Mouse (Mus musculus): ENCODE results near the gene Mta2. TPM values are rescaled to one million over a fixed set of nuclear protein-coding genes. Genes with fewer than 3 reads are reported as not detected.
"Not testable (repeated sequence)": the region's sequence is repeated elsewhere in the genome, so short reads cannot be mapped to it uniquely, and the experiment has no call there.

The Mta2 gene
- polyA plus RNA-seq, 1 experiment from 2014 or later: 175 TPM

DNA sequence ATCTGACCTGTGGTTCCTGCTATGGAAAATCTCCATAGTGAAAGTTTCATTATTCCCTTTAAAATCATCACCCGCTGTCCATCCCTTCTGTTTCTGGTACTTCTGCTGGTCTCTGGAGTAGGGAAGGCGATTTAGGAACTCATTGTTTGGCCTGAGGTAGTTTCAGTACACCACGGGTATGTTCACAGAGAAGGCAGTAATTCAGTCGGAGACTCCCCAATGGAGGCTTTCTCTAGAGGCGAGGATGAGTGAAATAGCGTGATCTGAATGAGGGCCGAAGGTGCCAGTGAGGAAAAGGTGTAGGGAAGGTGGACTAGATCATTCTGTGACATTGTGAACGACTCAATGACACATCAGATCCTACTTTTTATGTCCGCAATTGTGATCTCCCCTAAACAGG, 12.5 kb downstream of the Mta2 start:
- peaks cover 35% of the 10 kb centered on the region for H3K4me1 ChIP-seq (replicated peaks; ENCODE audit: control insufficient read depth, insufficient read depth, low read length)
- WGBS: 3% methylated on average over 9 of the region's 9 CpGs
- no peaks in the 10 kb centered on the region for H3K27me3 ChIP-seq (replicated peaks; ENCODE audit: control insufficient read depth, insufficient read depth, low read length)
- H3K9ac ChIP-seq (replicated peaks; ENCODE audit: low read depth, low read length): peak overlapping the region; percentile 73
- ATAC-seq: no peak
- H3K4me3 ChIP-seq (replicated peaks; ENCODE audit: low read length): peak overlapping the region; percentile 79
- H3K9me3 ChIP-seq (ENCODE audit: control insufficient read depth, low read length): no peaks in the 10 kb centered on the region
- H3K36me3 ChIP-seq (ENCODE audit: control insufficient read depth, insufficient read depth): peaks cover 23% of the 10 kb centered on the region
- peak overlapping the region; percentile 73 for H3K27ac ChIP-seq (ENCODE audit: low read length)
- peak overlapping the region; percentile 98 for H3K4me2 ChIP-seq (ENCODE audit: low read length)

DNA sequence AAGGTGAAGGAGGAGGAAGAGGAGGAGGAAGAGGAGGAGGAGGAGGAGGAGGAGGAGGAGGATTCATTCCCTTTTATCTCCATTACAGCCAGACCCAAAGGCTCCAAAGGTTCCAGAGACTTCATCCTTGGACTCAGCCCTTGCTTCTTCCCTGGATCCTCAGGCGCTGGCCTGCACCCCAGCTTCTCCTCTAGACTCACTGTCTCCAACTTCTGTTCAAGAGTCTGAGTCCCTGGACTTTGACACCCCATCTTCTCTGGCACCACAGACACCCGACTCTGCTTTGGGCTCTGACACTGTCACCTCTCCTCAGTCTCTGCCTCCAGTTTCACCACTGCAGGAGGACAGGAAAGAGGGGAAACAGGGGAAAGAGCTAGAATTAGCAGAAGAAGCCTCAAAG, 20.6 kb downstream of the Mta2 start:
- Histone ChIP-seq H3K36me3 (ENCODE audit: control insufficient read depth, insufficient read depth) (peaks cover 45% of the 10 kb centered on the region), H3K9me3 (ENCODE audit: control insufficient read depth, low read length) (no peaks in the 10 kb centered on the region), H3K27ac (ENCODE audit: low read length) (no peak overlapping the region), H3K27me3 (replicated peaks; ENCODE audit: control insufficient read depth, insufficient read depth, low read length) (no peaks in the 10 kb centered on the region), H3K9ac (replicated peaks; ENCODE audit: low read depth, low read length) (no peak overlapping the region), H3K4me1 (replicated peaks; ENCODE audit: control insufficient read depth, insufficient read depth, low read length) (peaks cover 10% of the 10 kb centered on the region), H3K4me3 (replicated peaks; ENCODE audit: low read length) (no peak overlapping the region), H3K4me2 (ENCODE audit: low read length) (no peak overlapping the region)
- no peak for ATAC-seq
- WGBS: 90% methylated on average over 2 of the region's 2 CpGs

- 93% methylated on average over 11 of the region's 11 CpGs for WGBS
- ATAC-seq: no peak
- no peaks in the 10 kb centered on the region for H3K9me3 ChIP-seq (ENCODE audit: control insufficient read depth, low read length)
- H3K4me1 ChIP-seq (replicated peaks; ENCODE audit: control insufficient read depth, insufficient read depth, low read length): peaks cover 19% of the 10 kb centered on the region
- no peak overlapping the region for H3K4me3 ChIP-seq (replicated peaks; ENCODE audit: low read length)
- no peak overlapping the region for H3K27ac ChIP-seq (ENCODE audit: low read length)
- no peak overlapping the region for H3K9ac ChIP-seq (replicated peaks; ENCODE audit: low read depth, low read length)
- peaks cover 40% of the 10 kb centered on the region for H3K36me3 ChIP-seq (ENCODE audit: control insufficient read depth, insufficient read depth)
- H3K4me2 ChIP-seq (ENCODE audit: low read length): no peak overlapping the region
- no peaks in the 10 kb centered on the region for H3K27me3 ChIP-seq (replicated peaks; ENCODE audit: control insufficient read depth, insufficient read depth, low read length)
Measured at GRCm38 (mm10) chr19:8965075-8965474, 23.4 kb downstream of the Mta2 start.

DNA sequence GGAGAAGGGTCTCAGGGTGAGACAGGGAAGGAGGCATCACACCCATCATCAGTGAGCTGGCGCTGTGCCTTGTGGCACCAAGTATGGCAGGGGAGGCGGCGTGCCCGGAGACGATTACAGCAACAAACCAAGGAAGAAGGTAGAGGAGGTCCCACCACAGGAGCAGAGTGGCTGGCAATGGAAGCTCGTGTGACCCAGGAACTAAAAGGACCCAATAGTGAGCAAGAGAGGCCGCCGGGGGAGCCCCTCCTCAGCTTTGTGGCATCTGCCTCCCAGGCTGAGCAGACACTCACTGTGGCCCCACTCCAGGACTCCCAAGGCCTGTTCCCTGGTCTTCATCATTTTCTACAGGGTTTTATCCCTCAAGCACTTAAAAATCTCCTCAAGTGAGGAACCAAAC, 24.1 kb downstream of the Mta2 start:
- no peak overlapping the region for H3K9ac ChIP-seq (replicated peaks; ENCODE audit: low read depth, low read length)
- peaks cover 36% of the 10 kb centered on the region for H3K36me3 ChIP-seq (ENCODE audit: control insufficient read depth, insufficient read depth)
- H3K4me2 ChIP-seq (ENCODE audit: low read length): peak overlapping the region; percentile 59; the same call in 1 of the 2 replicates
- peaks cover 19% of the 10 kb centered on the region for H3K4me1 ChIP-seq (replicated peaks; ENCODE audit: control insufficient read depth, insufficient read depth, low read length)
- ATAC-seq: no peak
- no peaks in the 10 kb centered on the region for H3K27me3 ChIP-seq (replicated peaks; ENCODE audit: control insufficient read depth, insufficient read depth, low read length)
- H3K4me3 ChIP-seq (replicated peaks; ENCODE audit: low read length): no peak overlapping the region
- H3K27ac ChIP-seq (ENCODE audit: low read length): no peak overlapping the region; the same call in 1 of the 2 replicates
- 82% methylated on average over 8 of the region's 8 CpGs for WGBS
- H3K9me3 ChIP-seq (ENCODE audit: control insufficient read depth, low read length): no peaks in the 10 kb centered on the region

DNA sequence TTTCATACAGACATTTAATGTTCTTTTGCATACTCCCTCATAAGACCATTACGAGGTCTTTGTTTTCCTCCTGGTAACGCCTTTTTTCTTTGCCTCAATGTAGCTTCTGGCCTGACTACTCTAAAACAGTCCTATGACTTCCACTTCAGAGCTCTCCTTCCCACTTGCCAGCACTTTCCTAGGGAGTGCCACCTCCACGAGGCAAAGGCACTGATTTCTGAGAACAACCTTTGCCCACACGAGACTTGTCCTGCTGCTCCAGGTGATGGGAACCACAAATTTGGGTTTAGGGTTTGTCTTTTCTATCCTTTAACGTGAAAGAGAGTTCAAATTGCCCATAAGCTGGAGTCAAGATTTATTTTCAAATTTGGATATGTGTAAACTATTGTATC, 24.5 kb downstream of the Mta2 start:
- H3K4me1 ChIP-seq (replicated peaks; ENCODE audit: control insufficient read depth, insufficient read depth, low read length): peaks cover 19% of the 10 kb centered on the region
- H3K36me3 ChIP-seq (ENCODE audit: control insufficient read depth, insufficient read depth): peaks cover 40% of the 10 kb centered on the region
- H3K27me3 ChIP-seq (replicated peaks; ENCODE audit: control insufficient read depth, insufficient read depth, low read length): no peaks in the 10 kb centered on the region
- peak overlapping the region; percentile 52 for H3K9ac ChIP-seq (replicated peaks; ENCODE audit: low read depth, low read length)
- peak overlapping the region; percentile 59 for H3K4me2 ChIP-seq (ENCODE audit: low read length)
- no peak for ATAC-seq
- no peaks in the 10 kb centered on the region for H3K9me3 ChIP-seq (ENCODE audit: control insufficient read depth, low read length)
- WGBS: 43% methylated on average over 5 of the region's 5 CpGs
- peak overlapping the region; percentile 54 for H3K4me3 ChIP-seq (replicated peaks; ENCODE audit: low read length)
- peak overlapping the region; percentile 85 for H3K27ac ChIP-seq (ENCODE audit: low read length)

DNA sequence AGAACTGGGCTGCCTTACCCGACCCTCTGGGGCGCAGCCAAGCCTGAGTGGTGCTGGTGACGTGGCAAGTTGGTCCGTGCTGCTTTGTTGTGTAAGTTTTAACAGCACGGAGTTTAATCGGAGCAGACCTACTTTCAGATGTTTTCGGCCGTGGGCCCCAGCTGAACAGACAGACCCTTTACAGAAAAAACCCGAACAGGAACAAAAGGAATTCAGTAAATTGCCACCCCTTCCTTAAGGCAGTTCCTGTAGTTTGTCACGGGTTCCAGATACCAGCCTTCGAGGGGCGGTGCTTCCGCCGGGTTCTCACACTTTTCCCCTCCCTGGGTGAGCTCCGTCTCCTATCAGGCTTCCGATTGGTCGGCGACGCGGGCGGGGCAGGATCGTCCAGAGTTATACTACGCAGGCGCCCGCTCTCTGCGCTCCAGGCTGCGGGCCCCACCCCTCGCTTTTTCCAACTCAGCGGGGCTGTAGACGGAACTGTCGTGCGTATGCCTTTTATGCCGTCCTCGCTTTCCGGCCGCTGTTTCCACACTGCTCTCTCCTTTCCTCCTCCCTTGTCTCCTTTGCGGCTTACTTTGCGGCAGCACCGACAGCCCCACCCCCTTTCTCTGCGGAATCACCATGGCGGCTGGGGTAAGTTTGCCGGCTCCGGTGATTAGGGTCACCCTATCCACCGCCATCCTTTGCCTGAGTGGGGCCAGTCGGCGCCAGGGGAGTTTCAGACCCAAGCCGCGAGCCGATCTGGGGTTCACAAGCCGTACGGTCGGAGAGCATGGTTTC, 25.1 kb downstream of the Mta2 start, which contains the start of gene Eef1g:
TSS of gene Eef1g (plus strand) at position 452 of the 783 bp plus-strand sequence.
- peak; percentile 99 for ATAC-seq
- H3K4me1 ChIP-seq (replicated peaks; ENCODE audit: control insufficient read depth, insufficient read depth, low read length): peaks cover 19% of the 10 kb centered on the region
- under 1% methylated on average over 52 of the region's 52 CpGs for WGBS
- no peaks in the 10 kb centered on the region for H3K9me3 ChIP-seq (ENCODE audit: control insufficient read depth, low read length)
- H3K27ac ChIP-seq (ENCODE audit: low read length): peak within 1 kb of the TSS; percentile 85
- peak within 1 kb of the TSS; percentile 73 for H3K4me3 ChIP-seq (replicated peaks; ENCODE audit: low read length)
- H3K4me2 ChIP-seq (ENCODE audit: low read length): peak within 1 kb of the TSS; percentile 85
- no peaks in the 10 kb centered on the region for H3K27me3 ChIP-seq (replicated peaks; ENCODE audit: control insufficient read depth, insufficient read depth, low read length)
- H3K36me3 ChIP-seq (ENCODE audit: control insufficient read depth, insufficient read depth): peaks cover 39% of the 10 kb centered on the region
- H3K9ac ChIP-seq (replicated peaks; ENCODE audit: low read depth, low read length): peak within 1 kb of the TSS; percentile 64

DNA sequence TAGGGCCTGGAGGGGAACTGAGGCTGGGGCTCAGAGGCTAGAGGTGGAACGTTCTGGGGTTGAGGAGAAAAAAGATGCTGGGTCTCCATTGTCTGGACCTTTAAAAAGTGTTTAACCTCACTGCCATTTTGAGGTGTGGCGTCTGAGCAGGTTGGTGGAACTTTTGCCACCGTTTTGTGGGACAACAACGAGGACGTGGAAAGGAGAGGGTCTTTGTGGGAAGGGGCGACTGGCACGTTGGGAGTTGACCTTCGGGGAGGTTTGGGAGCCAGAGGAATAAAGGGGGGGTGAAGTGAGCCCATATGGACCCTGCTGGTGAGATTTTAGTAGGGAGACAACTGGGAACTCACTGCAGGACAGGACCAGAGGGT, 25.7 kb downstream of the Mta2 start:
- Histone ChIP-seq H3K4me1 (replicated peaks; ENCODE audit: control insufficient read depth, insufficient read depth, low read length) (peaks cover 19% of the 10 kb centered on the region), H3K4me3 (replicated peaks; ENCODE audit: low read length) (peak overlapping the region; percentile 73), H3K36me3 (ENCODE audit: control insufficient read depth, insufficient read depth) (peaks cover 43% of the 10 kb centered on the region), H3K4me2 (ENCODE audit: low read length) (peak overlapping the region; percentile 85), H3K9me3 (ENCODE audit: control insufficient read depth, low read length) (no peaks in the 10 kb centered on the region), H3K27ac (ENCODE audit: low read length) (peak overlapping the region; percentile 61), H3K9ac (replicated peaks; ENCODE audit: low read depth, low read length) (peak overlapping the region; percentile 64), H3K27me3 (replicated peaks; ENCODE audit: control insufficient read depth, insufficient read depth, low read length) (no peaks in the 10 kb centered on the region)
- 0 out of 2 replicates have a peak, but pooled peaks have one; percentile 0 for ATAC-seq
- WGBS: under 1% methylated on average over 8 of the region's 8 CpGs

DNA sequence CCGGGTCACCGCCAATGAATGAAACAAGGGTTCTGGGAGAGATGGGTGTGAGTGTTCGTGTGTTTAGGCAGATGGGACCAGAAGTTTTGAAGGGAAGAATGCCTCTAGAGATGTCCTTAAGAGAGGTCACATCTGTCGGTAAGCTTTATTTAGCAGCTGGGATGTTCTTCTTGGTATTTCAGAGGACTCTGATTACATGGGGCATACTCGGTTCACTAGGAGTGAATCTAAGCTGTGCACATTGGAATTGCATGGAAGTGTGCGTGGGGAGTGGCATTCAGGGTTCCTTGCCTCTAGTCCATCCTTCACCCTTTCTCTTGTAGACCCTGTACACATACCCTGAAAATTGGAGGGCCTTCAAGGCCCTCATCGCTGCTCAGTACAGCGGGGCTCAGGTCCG, 26.2 kb downstream of the Mta2 start:
- Histone ChIP-seq H3K27ac (ENCODE audit: low read length) (no peak overlapping the region; the same call in 1 of the 2 replicates), H3K4me3 (replicated peaks; ENCODE audit: low read length) (peak overlapping the region; percentile 73)
- WGBS: under 1% methylated on average over 7 of the region's 9 CpGs

DNA sequence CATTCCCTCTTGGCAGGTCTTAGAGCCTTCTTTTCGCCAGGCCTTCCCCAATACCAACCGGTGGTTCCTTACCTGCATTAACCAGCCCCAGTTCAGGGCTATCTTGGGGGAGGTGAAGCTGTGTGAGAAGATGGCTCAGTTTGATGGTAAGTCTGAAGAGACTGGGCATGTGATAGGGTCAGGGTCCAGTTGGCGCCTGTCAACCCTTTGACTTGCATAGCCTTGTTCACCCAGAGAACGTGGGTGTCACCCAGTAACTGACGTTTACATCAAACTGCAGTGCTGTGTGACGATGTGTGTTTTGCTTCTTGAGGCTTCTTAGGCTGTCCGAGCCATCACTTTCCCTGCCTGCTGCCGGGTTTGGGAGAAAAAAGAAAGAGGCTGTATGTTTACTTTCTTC, 30.8 kb downstream of the Mta2 start:
- H3K9me3 ChIP-seq (ENCODE audit: control insufficient read depth, low read length); H3K27ac ChIP-seq (ENCODE audit: low read length); H3K4me3 ChIP-seq (replicated peaks; ENCODE audit: low read length); H3K27me3 ChIP-seq (replicated peaks; ENCODE audit: control insufficient read depth, insufficient read depth, low read length); H3K4me2 ChIP-seq (ENCODE audit: low read length); H3K9ac ChIP-seq (replicated peaks; ENCODE audit: low read depth, low read length); H3K4me1 ChIP-seq (replicated peaks; ENCODE audit: control insufficient read depth, insufficient read depth, low read length); ATAC-seq: not testable (repeated sequence)
- 93% methylated on average over 8 of the region's 8 CpGs for WGBS
- H3K36me3 ChIP-seq (ENCODE audit: control insufficient read depth, insufficient read depth): peaks cover 54% of the 10 kb centered on the region

More for the DNA sequence above, 26.2 kb downstream of the Mta2 start:
- Histone ChIP-seq H3K36me3 (ENCODE audit: control insufficient read depth, insufficient read depth) (peaks cover 46% of the 10 kb centered on the region), H3K27me3 (replicated peaks; ENCODE audit: control insufficient read depth, insufficient read depth, low read length) (no peaks in the 10 kb centered on the region), H3K9ac (replicated peaks; ENCODE audit: low read depth, low read length) (peak overlapping the region; percentile 64), H3K4me1 (replicated peaks; ENCODE audit: control insufficient read depth, insufficient read depth, low read length) (peaks cover 19% of the 10 kb centered on the region), H3K4me2 (ENCODE audit: low read length) (peak overlapping the region; percentile 85), H3K9me3 (ENCODE audit: control insufficient read depth, low read length) (no peaks in the 10 kb centered on the region)
- ATAC-seq: no peak
